Mouse (Mus musculus) lung, embryonic 15.5 days (tissue): ENCODE measurements around the gene Vmn2r93. TPM values are rescaled to one million over a fixed set of nuclear protein-coding genes. Genes with fewer than 3 reads are reported as not detected.

Experiments
- ATAC-seq: fragments of 200-750 bp; cut with Nextera tagmentation; 2 replicates; pipeline ENCODE4 v1.8.0; 2017; ENCODE audit warnings: moderate number of reproducible peaks, borderline replicate concordance; ENCODE audit not compliant: low FRiP score, low TSS enrichment; ENCODE audit errors: extremely low read depth
- H3K27ac ChIP-seq: fragments of 300-500 bp; sonication (generic); 2 replicates; pipeline ENCODE4 v1.5.1; 2015; ENCODE audit warnings: moderate library complexity, mild to moderate bottlenecking, inconsistent platforms
- H3K27me3 ChIP-seq: fragments of 300-500 bp; sonication (generic); 2 replicates; pipeline ENCODE4 v1.6.1; 2015; ENCODE audit warnings: inconsistent platforms
- H3K36me3 ChIP-seq: fragments of 300-500 bp; sonication (generic); 2 replicates; pipeline ENCODE4 v1.6.1; 2015; ENCODE audit warnings: inconsistent platforms
- H3K4me1 ChIP-seq: fragments of 300-500 bp; sonication (generic); 2 replicates; pipeline ENCODE4 v1.6.1; 2015; ENCODE audit warnings: inconsistent platforms
- H3K4me2 ChIP-seq: fragments of 300-500 bp; sonication (generic); 2 replicates; pipeline ENCODE4 v1.6.1; 2015; ENCODE audit warnings: inconsistent platforms, mild to moderate bottlenecking, moderate library complexity
- H3K4me3 ChIP-seq: fragments of 300-500 bp; sonication (generic); 2 replicates; pipeline ENCODE4 v1.5.1; 2015; ENCODE audit warnings: mild to moderate bottlenecking, inconsistent platforms
- H3K9ac ChIP-seq: fragments of 300-500 bp; sonication (generic); 2 replicates; pipeline ENCODE4 v1.6.1; 2015; ENCODE audit warnings: inconsistent platforms
- H3K9me3 ChIP-seq: fragments of 300-500 bp; sonication (generic); 2 replicates; pipeline ENCODE4 v1.6.1; 2016; ENCODE audit warnings: inconsistent platforms
- WGBS: fragments of 180-500 bp; shearing (Covaris S2); methylation state at CpG from one replicate; pipeline ENCODE4 v1.1.7; 2015; 5-methylcytosine and 5-hydroxymethylcytosine counted together
- polyA plus RNA-seq: library from polyadenylated mRNA; unstranded; fragments of >200 nt; fragmentation: Nextera tagmentation; extraction: Ambion mirVana; gene quantifications from 2 replicates; pipeline ENCODE4 v1.2.1, GENCODE M21; 2015

Gene Vmn2r93
- polyA plus RNA-seq, result not detected in 2 replicates

GRCm38 (mm10) chr17:18297799-18298198 is at the start of gene Vmn2r93:
Gene Vmn2r93 (plus strand): TSS chr17:18298099.
- Histone ChIP-seq H3K36me3 (no peaks in the 10 kb centered on the region), H3K4me2 (no peak within 1 kb of the TSS), H3K4me3 (no peak within 1 kb of the TSS), H3K9me3 (0 out of 2 replicates have a peak, but pooled peaks cover 4% of the 10 kb centered on the region), H3K9ac (no peak within 1 kb of the TSS), H3K27me3 (no peaks in the 10 kb centered on the region), H3K27ac (no peak within 1 kb of the TSS), H3K4me1 (no peaks in the 10 kb centered on the region)
- 30% methylated on average over 1 of the region's 1 CpGs for WGBS
- ATAC-seq, result no peak

GRCm38 (mm10) chr17:18277656-18278055 is 20.2 kb upstream of the Vmn2r93 start, which contains the start of gene Vmn2r94:
Gene Vmn2r94 (minus strand): TSS chr17:18277756.
- ATAC-seq, result no peak
- Histone ChIP-seq H3K36me3 (no peaks in the 10 kb centered on the region), H3K27ac (no peak within 1 kb of the TSS), H3K4me1 (no peaks in the 10 kb centered on the region), H3K9me3 (no peaks in the 10 kb centered on the region), H3K9ac (no peak within 1 kb of the TSS), H3K27me3 (no peaks in the 10 kb centered on the region), H3K4me2 (no peak within 1 kb of the TSS), H3K4me3 (no peak within 1 kb of the TSS)
- WGBS, result 50% methylated on average over 2 of the region's 2 CpGs

- Histone ChIP-seq H3K27ac (no peak overlapping the region), H3K27me3 (no peaks in the 10 kb centered on the region), H3K4me3 (no peak overlapping the region), H3K9me3 (no peaks in the 10 kb centered on the region), H3K4me1 (no peaks in the 10 kb centered on the region), H3K4me2 (no peak overlapping the region), H3K9ac (no peak overlapping the region), H3K36me3 (no peaks in the 10 kb centered on the region)
- WGBS, result 90% methylated on average over 2 of the region's 2 CpGs
- no peak for ATAC-seq
Measured at GRCm38 (mm10) chr17:18323031-18323430, 25.1 kb downstream of the Vmn2r93 start.

- H3K36me3 ChIP-seq, result no peaks in the 10 kb centered on the region
- H3K9me3 ChIP-seq, result no peaks in the 10 kb centered on the region
- ATAC-seq, result no peak
- H3K4me3 ChIP-seq, result no peak overlapping the region
- no peaks in the 10 kb centered on the region for H3K27me3 ChIP-seq
- H3K4me2 ChIP-seq, result no peak overlapping the region
- H3K4me1 ChIP-seq, result no peaks in the 10 kb centered on the region
- 53% methylated on average over 1 of the region's 1 CpGs for WGBS
- no peak overlapping the region for H3K27ac ChIP-seq
- H3K9ac ChIP-seq, result no peak overlapping the region
Measured at GRCm38 (mm10) chr17:18360007-18360406, 62.1 kb downstream of the Vmn2r93 start.

GRCm38 (mm10) chr17:18360602-18361001 is 62.7 kb downstream of the Vmn2r93 start:
- Histone ChIP-seq H3K27me3 (no peaks in the 10 kb centered on the region), H3K4me1 (no peaks in the 10 kb centered on the region), H3K9me3 (no peaks in the 10 kb centered on the region), H3K4me3 (no peak overlapping the region), H3K27ac (no peak overlapping the region), H3K36me3 (no peaks in the 10 kb centered on the region), H3K9ac (no peak overlapping the region), H3K4me2 (no peak overlapping the region)
- WGBS, result 41% methylated on average over 3 of the region's 3 CpGs
- no peak for ATAC-seq

Other genes with a start within 250 kb of the Vmn2r93 start
- 0.04 TPM in 1 of 2 replicates, not detected in the other for gene Vmn2r124, start 248.7 kb upstream of the Vmn2r93 start, polyA plus RNA-seq
- not detected in 2 replicates for gene Vmn2r91, start 213.1 kb upstream of the Vmn2r93 start, polyA plus RNA-seq
- not detected in 2 replicates for gene Vmn2r92, start 146.2 kb upstream of the Vmn2r93 start, polyA plus RNA-seq
- gene Vmn2r94, start 20.3 kb upstream of the Vmn2r93 start, polyA plus RNA-seq, result not detected in 2 replicates
- gene Vmn2r95, start 126.0 kb downstream of the Vmn2r93 start, polyA plus RNA-seq, result not detected in 2 replicates